Mouse (Mus musculus): ENCODE results near the gene Rgl1.

DNA sequence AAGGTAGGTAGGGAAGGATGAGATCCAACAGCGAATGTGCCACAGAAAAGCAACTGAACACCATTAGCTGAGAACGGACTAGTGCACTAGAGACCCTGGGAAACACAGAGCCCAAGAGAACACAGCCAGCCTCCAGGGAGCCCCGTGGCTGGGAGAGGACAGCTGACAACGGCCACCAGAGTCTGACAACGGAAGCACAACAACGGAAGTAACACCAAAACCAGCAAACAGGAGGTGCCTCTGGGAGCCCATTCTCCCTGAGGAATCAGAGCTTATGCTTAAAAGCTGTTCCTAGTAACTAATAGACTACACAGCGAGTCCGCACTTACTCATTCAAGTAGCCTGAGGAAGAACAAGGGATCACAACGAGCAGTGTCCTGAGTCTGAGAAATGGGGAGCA, 16.9 kb downstream of the Rgl1 start:
- TF ChIP-seq POLR2A (IDR thresholded peaks at IDR 0.05; ENCODE audit: extremely low read depth, insufficient read depth, low read length) (no peak), CTCF (IDR thresholded peaks at IDR 0.05; ENCODE audit: extremely low read depth, insufficient read depth, low read length) (no peak)
